Mouse (Mus musculus) embryonic stem cell, embryonic (primary cell): ENCODE data around the gene Rpl41.

ENCODE experiments used
- CTCF ChIA-PET, 4 experiments: fragments of 300-600 bp in 2 of 4; fragments of 350-600 bp in 2 of 4; sonication (Branson Sonifier 250); formaldehyde crosslinking; loops; one replicate each; lab custom pipeline; 2022; ENCODE audit warnings: inconsistent platforms in 2 of 4; lab: Charles Lee
- POLR2A ChIA-PET, 4 experiments: fragments of 300-600 bp in 2 of 4; fragments of 350-600 bp in 2 of 4; sonication (Branson Sonifier 250); formaldehyde crosslinking; loops; one replicate each; lab custom pipeline; 2022; ENCODE audit warnings: antibody characterized with exemption in 4 of 4, inconsistent platforms in 1 of 4; lab: Charles Lee

The Rpl41 gene

GRCm38 (mm10) chr10:128548947-128549681 lies at the start of gene Rpl41:
TSS of gene Rpl41 (minus strand) at chr10:128549305.
- POLR2A ChIA-PET, result interaction anchor here in 3 of 4 experiments (0.5 to 5.3 kb wide), 77 partner anchors 8 to 514 kb away, joined by 3 to 250 read pairs (median 8); partner anchors contain the start of genes Esyt1 (in 3 of the 3), Myl6 (in 3 of the 3), Nabp2 (in 3 of the 3) and Pa2g4 (in 3 of the 3)
- CTCF ChIA-PET, result interaction anchor here in 1 of 4 experiments (0.7 to 2.1 kb wide), 2 partner anchors 24 to 942 kb away, joined by 3 to 14 read pairs; partner anchors contain the start of gene Esyt1

DNA sequence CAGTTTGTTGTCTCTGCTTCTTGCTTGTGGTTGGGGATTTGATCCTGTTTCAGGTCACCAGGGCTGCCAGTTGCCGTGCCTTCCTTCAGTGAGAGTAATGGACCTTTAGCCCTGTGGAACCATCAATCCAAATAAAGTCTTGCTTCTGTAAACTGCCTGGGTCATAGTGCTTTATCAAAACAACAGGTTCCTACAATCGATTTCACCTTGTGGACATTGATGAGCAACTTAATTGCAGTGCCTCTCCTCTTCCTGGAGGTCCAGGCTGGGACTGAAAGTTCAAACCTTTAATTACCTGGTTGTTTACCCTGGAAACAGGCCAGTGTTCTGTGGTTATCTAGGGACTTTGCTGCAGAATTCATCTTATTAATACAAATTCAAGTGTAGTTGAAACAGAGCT lies 49.4 kb upstream of the Rpl41 start:
- POLR2A ChIA-PET, result interaction anchor here in 3 of 4 experiments (0.6 to 9.1 kb wide), 5 partner anchors 25 to 100 kb away, joined by 3 to 76 read pairs (median 4); partner anchors contain the start of genes Esyt1 (in 1 of the 3), Myl6b (in 1 of the 3), Pa2g4 (in 1 of the 3) and Rps26 (in 1 of the 3)
- CTCF ChIA-PET, result interaction anchor here in 2 of 4 experiments (0.6 to 0.7 kb wide), 4 partner anchors 14 to 505 kb away, joined by 4 read pairs; no protein-coding TSS in a partner anchor

DNA sequence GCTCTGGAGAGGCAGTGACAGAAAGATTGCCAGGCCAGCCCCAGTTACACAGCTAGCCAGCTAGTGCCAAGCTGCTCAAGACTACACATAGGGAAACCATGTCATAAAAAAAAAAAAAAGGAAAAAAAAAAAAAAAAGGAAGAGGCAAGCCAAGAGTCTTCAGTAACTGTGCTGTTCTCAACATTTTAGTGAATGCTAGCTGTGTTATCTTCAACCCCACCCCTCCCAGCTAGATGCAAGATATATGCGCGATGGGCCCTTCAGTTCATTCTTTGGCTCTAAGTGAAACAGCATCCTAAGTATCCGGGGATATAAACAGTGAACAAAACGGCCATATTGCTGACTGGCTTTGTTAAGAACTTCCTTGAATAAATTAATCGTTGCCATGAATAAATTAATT lies 43.7 kb upstream of the Rpl41 start:
- ChIA-PET CTCF (interaction anchor here in 3 of 4 experiments (0.6 to 1.0 kb wide), 8 partner anchors 8 to 271 kb away, joined by 3 to 12 read pairs (median 4); no protein-coding TSS in a partner anchor), POLR2A (interaction anchor here in 3 of 4 experiments (0.6 to 5.3 kb wide), 14 partner anchors 8 to 323 kb away, joined by 3 to 28 read pairs (median 4); partner anchors contain the start of genes Nabp2 (in 1 of the 3), Pa2g4 (in 1 of the 3), Rnf41 (in 1 of the 3) and Stat2 (in 1 of the 3))

DNA sequence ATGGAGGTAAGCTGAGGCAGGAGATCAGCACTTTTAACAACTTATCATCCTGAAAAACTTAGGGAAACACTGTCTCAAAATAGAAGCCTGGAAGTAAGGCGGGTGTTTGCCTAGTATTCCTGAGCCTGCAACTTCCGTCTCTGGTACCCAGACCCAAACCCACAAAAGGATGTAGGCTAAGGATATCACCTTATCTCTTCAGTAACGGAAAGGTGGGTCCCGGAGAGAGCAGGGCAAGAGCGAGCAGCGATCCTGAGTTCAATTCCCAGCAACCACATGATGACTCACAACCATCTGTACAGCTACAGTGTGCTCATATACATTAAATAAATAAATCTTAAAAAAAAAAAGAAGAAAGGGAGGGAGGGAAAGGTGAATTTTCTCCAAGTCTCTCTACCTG lies 42.3 kb upstream of the Rpl41 start:
- ChIA-PET CTCF (interaction anchor here in 2 of 4 experiments (1.1 to 1.2 kb wide), 2 partner anchors 21 to 25 kb away, joined by 3 to 4 read pairs; partner anchors contain the start of gene Pa2g4 (in 1 of the 2)), POLR2A (interaction anchor here in 3 of 4 experiments (1.3 to 5.3 kb wide), 5 partner anchors 10 to 44 kb away, joined by 4 to 28 read pairs (median 5); partner anchors contain the start of genes Pa2g4 (in 1 of the 3) and Zc3h10 (in 1 of the 3))

DNA sequence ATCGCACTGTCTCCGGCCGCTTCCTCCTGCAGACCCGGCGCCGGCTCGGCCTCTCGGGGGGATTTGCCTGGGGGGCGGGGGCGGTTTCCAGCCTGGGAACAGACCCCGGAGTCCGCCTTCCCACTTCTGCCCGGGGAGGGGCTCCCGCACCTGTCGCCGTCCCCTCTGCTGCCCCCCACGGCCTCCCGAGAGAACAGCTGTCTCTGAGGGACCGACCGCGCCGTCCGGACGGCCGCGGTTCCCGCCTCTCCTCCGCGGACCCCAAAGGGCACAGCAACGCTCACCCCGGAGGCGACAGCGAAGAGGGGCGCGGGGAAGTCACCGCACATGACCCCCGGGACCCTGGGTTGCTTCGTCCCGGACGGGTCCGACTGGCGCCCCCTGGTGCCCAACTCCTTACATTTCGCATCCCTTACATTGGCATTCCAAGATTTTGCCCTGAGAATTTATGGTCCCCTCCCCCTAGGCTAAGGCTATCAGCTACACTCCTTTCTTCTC lies 41.1 kb upstream of the Rpl41 start:
- CTCF ChIA-PET, result interaction anchor here (0.5 to 2.3 kb wide), 55 partner anchors 9 to 1755 kb away, joined by 3 to 14 read pairs (median 4); partner anchors contain the start of genes Nabp2 (in 2 of the 4), Pa2g4 (in 2 of the 4), Rnf41 (in 2 of the 4) and Ankrd52 (in 1 of the 4)
- POLR2A ChIA-PET, result interaction anchor here (0.5 to 5.3 kb wide), 29 partner anchors 11 to 333 kb away, joined by 3 to 28 read pairs (median 4); partner anchors contain the start of genes Pa2g4 (in 3 of the 4), Zc3h10 (in 2 of the 4), Coq10a (in 1 of the 4) and Esyt1 (in 1 of the 4)

DNA sequence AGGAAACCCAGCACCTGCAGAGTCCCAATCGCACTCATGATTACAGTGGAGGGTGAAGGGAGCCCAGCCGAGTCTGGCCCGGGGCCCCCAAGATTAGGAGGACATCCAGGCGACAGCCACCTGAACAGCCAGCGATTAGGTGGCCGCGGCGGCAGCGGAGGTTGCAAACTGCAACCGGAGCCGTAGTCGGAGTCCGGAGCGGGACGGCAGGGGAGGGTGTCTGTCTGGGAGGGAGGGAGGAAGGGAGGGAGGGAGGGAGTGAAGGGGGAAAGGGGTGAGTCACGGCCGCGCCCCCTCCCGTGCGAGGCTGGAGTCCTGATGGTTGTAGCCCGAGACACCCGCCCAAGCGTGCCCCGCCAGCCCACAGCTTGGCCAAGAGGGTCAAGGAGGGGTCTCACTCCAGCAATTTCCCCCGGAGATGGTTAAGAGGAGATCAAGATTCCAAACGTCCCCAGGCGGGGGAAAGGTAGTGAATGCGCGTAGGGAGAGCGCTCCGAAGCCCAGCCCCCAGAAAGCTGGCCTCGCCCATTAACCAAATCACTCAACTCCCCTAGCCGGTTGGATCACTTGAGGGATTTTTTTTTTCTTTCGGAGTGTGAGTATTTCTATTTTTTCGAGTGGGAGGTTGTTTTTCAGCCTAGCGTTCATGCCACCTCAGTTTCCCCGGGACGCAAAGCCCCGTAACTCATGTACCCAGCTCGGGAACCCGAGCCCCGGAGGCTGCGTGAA lies 40.5 kb upstream of the Rpl41 start, which contains the start of gene Erbb3:
Erbb3 (minus strand) TSS at position 189 of the 729 bp plus-strand sequence.
- CTCF ChIA-PET, result interaction anchor here (0.5 to 2.3 kb wide), 50 partner anchors 10 to 1756 kb away, joined by 3 to 14 read pairs (median 4); partner anchors contain the start of genes Nabp2 (in 2 of the 4), Pa2g4 (in 2 of the 4), Rnf41 (in 2 of the 4) and Ankrd52 (in 1 of the 4)
- POLR2A ChIA-PET, result interaction anchor here (0.5 to 5.3 kb wide), 29 partner anchors 12 to 333 kb away, joined by 3 to 28 read pairs (median 4); partner anchors contain the start of genes Pa2g4 (in 3 of the 4), Zc3h10 (in 2 of the 4), Esyt1 (in 1 of the 4) and Rab5b (in 1 of the 4)

GRCm38 (mm10) chr10:128588775-128589463 lies 39.8 kb upstream of the Rpl41 start:
- CTCF ChIA-PET, result interaction anchor here in 1 of 4 experiments (1.9 to 2.3 kb wide), 3 partner anchors 16 to 178 kb away, joined by 9 to 14 read pairs (median 10); partner anchors contain the start of genes Nabp2, Pa2g4 and Rnf41
- POLR2A ChIA-PET, result interaction anchor here in 2 of 4 experiments (0.6 to 5.3 kb wide), 8 partner anchors 11 to 63 kb away, joined by 3 to 28 read pairs (median 8); partner anchors contain the start of genes Pa2g4 (in 2 of the 2), Esyt1 (in 1 of the 2) and Zc3h10 (in 1 of the 2)

- CTCF ChIA-PET, result interaction anchor here in 1 of 4 experiments (1.2 kb wide), 1 partner anchor 25 kb away, joined by 3 read pairs; no protein-coding TSS in a partner anchor
- POLR2A ChIA-PET, result interaction anchor here in 3 of 4 experiments (0.6 to 5.3 kb wide), 8 partner anchors 12 to 126 kb away, joined by 3 to 28 read pairs (median 5); partner anchors contain the start of gene Pa2g4 (in 3 of the 3)
These were observed 39.0 kb upstream of the Rpl41 start for GRCm38 (mm10) chr10:128588136-128588535.

DNA sequence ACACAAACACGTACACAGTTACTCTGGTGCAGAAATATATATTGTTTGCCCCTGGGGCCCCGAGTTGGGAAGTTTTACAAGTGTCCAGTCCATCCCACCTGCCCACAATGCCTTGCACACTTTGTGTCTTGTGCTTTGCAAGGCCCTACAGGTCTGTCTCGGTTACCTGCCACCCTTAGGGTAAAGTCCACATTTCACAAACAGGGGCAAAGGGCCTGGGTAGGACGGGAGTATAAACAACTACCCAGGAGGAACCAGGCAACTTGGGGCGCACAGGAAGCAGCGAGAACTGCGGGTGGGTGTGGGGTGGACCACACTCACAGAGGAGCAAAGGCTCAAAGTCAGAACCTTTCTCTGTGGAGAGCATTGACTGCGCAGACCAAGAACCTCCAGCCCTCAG lies 38.6 kb upstream of the Rpl41 start:
- ChIA-PET POLR2A (interaction anchor here in 3 of 4 experiments (1.0 to 3.0 kb wide), 12 partner anchors 11 to 126 kb away, joined by 3 to 16 read pairs (median 5); partner anchors contain the start of genes Pa2g4 (in 3 of the 3), Rab5b (in 1 of the 3) and Zc3h10 (in 1 of the 3)), CTCF (interaction anchor here in 1 of 4 experiments (1.2 kb wide), 1 partner anchor 25 kb away, joined by 3 read pairs; no protein-coding TSS in a partner anchor)

DNA sequence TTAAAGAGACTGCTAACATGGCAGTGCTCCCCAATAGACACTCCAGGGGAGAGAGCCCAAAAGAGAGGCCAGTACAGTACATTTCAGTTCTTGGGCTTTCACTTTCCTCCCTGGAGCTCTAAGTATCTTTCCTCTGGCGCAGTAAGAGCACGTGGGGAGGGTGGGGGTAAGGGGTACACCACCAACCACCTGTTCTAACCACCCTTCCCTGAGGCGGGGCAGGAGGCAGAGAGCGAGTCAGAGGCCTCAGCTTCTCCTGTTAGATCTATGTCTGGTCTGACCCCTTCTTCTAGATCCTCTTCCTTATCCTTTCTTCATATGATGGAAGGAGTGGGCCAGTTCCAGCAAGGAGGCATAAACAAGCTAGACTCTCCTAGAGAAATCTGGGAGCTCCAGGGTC lies 38.0 kb upstream of the Rpl41 start:
- CTCF ChIA-PET, result interaction anchor here in 3 of 4 experiments (0.6 to 1.2 kb wide), 5 partner anchors 12 to 496 kb away, joined by 3 to 4 read pairs (median 3); partner anchors contain the start of gene Baz2a (in 1 of the 3)
- POLR2A ChIA-PET, result interaction anchor here in 3 of 4 experiments (0.5 to 3.0 kb wide), 23 partner anchors 9 to 496 kb away, joined by 3 to 16 read pairs (median 4); partner anchors contain the start of genes Pa2g4 (in 3 of the 3), Zc3h10 (in 2 of the 3), Baz2a (in 1 of the 3) and Cdk2 (in 1 of the 3)

- CTCF ChIA-PET, result interaction anchor here in 3 of 4 experiments (0.6 to 1.1 kb wide), 5 partner anchors 12 to 496 kb away, joined by 3 to 4 read pairs (median 3); partner anchors contain the start of gene Baz2a (in 1 of the 3)
- POLR2A ChIA-PET, result interaction anchor here (0.6 to 3.0 kb wide), 21 partner anchors 9 to 495 kb away, joined by 3 to 16 read pairs (median 4); partner anchors contain the start of genes Pa2g4 (in 3 of the 4), Zc3h10 (in 2 of the 4), Baz2a (in 1 of the 4) and Rab5b (in 1 of the 4)
These were observed 37.4 kb upstream of the Rpl41 start for GRCm38 (mm10) chr10:128586546-128586945.

- ChIA-PET POLR2A (interaction anchor here in 3 of 4 experiments (0.5 to 3.7 kb wide), 89 partner anchors 9 to 639 kb away, joined by 3 to 88 read pairs (median 4); partner anchors contain the start of genes Pa2g4 (in 3 of the 3), Zc3h10 (in 3 of the 3), Cnpy2 (in 2 of the 3) and Esyt1 (in 2 of the 3)), CTCF (interaction anchor here (0.5 to 2.8 kb wide), 28 partner anchors 10 to 329 kb away, joined by 3 to 13 read pairs (median 5); partner anchors contain the start of genes Esyt1 (in 1 of the 4), Myl6 (in 1 of the 4), Myl6b (in 1 of the 4) and Nabp2 (in 1 of the 4))
These were observed 35.3 kb upstream of the Rpl41 start for GRCm38 (mm10) chr10:128584386-128584785.

- CTCF ChIA-PET, result interaction anchor here (0.5 to 2.8 kb wide), 19 partner anchors 9 to 330 kb away, joined by 3 to 13 read pairs (median 5); partner anchors contain the start of genes Esyt1 (in 1 of the 4), Myl6 (in 1 of the 4), Myl6b (in 1 of the 4) and Pa2g4 (in 1 of the 4)
These were observed 34.5 kb upstream of the Rpl41 start for GRCm38 (mm10) chr10:128583644-128584043.

DNA sequence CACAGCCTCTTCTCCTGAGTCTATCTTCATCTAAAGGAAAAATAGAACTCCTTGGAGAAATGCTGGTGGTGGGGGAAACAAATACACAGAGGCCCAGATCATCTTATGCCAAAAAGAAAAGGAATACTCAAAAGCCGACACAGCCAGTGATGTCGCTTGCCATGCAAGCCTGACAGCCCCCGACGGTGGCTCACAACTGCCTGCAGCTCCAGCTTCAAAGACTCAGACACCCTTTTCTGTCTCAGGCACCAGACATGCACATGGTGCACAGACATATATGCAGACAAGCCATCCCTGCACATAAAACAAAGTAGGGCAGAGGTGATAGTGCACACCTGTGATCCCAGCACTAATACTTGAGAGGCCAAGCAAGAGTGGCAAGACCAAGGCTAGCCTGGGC lies 30.6 kb upstream of the Rpl41 start:
- POLR2A ChIA-PET, result interaction anchor here in 2 of 4 experiments (0.9 to 1.2 kb wide), 4 partner anchors 14 to 42 kb away, joined by 3 read pairs; partner anchors contain the start of genes Zc3h10 (in 2 of the 2) and Pa2g4 (in 1 of the 2)
- CTCF ChIA-PET, result interaction anchor here in 1 of 4 experiments (0.6 kb wide), 1 partner anchor 1324 kb away, joined by 3 read pairs; no protein-coding TSS in a partner anchor

More at GRCm38 (mm10) chr10:128583644-128584043, 34.5 kb upstream of the Rpl41 start:
- POLR2A ChIA-PET, result interaction anchor here in 3 of 4 experiments (0.5 to 3.7 kb wide), 66 partner anchors 9 to 638 kb away, joined by 3 to 88 read pairs (median 6); partner anchors contain the start of genes Pa2g4 (in 3 of the 3), Zc3h10 (in 3 of the 3), Esyt1 (in 2 of the 3) and Bloc1s1 (in 1 of the 3)
